Mouse (Mus musculus): ENCODE measurements around the gene Glra4.

- TF ChIP-seq USF1 (IDR thresholded peaks at IDR 0.05; ENCODE audit: low read depth, low read length), result no peak
- TF ChIP-seq CTCF (IDR thresholded peaks at IDR 0.05 in 2 of 3, conservative IDR thresholded peaks at IDR 0.05 in 1 of 3; ENCODE audit: control insufficient read depth in 1 of 3, insufficient read depth in 1 of 3, low read depth in 2 of 3, low read length in 3 of 3, poor library complexity in 1 of 3, severe bottlenecking in 1 of 3), result peak; percentile 73 to 92 (median 90)
- TF ChIP-seq POLR2A (IDR thresholded peaks at IDR 0.05; ENCODE audit: control insufficient read depth in 1 of 2, insufficient read depth in 1 of 2, low read depth in 1 of 2, low read length in 2 of 2, poor library complexity in 1 of 2), result no peak
- no peak for TF ChIP-seq SIN3A (IDR thresholded peaks at IDR 0.05; ENCODE audit: low read length)
Measured at GRCm38 (mm10) chrX:136820250-136820649, 40.3 kb upstream of the Glra4 start.

Data from MEL (cell line).